Mouse (Mus musculus) myocyte (in vitro differentiated cells): Measurements from ENCODE around the gene Sult6b2.

ENCODE experiments used
- CEBPB ChIP-seq: IDR thresholded peaks from 2 replicates; pipeline ENCODE4 v1.6.1; 2011; ENCODE audit warnings: mild to moderate bottlenecking, moderate library complexity; ENCODE audit not compliant: poor library complexity, insufficient read depth, severe bottlenecking
- E2F4 ChIP-seq: IDR thresholded peaks from one replicate; pipeline ENCODE4 v1.6.1; 2011; ENCODE audit warnings: mild to moderate bottlenecking, control low read depth, moderate library complexity; ENCODE audit not compliant: insufficient read depth
- MAX ChIP-seq: IDR thresholded peaks from one replicate; pipeline ENCODE4 v1.6.1; 2011; ENCODE audit warnings: low read depth, mild to moderate bottlenecking, control low read depth
- POLR2A ChIP-seq: IDR thresholded peaks from one replicate; pipeline ENCODE4 v1.6.1; 2011; ENCODE audit warnings: low read depth, mild to moderate bottlenecking, control low read depth, moderate library complexity; ENCODE audit not compliant: insufficient read length
- REST ChIP-seq: IDR thresholded peaks from one replicate; pipeline ENCODE4 v1.6.1; 2011; ENCODE audit warnings: mild to moderate bottlenecking, control low read depth, moderate library complexity; ENCODE audit not compliant: insufficient read depth, insufficient read length
- USF1 ChIP-seq: IDR thresholded peaks from one replicate; pipeline ENCODE4 v1.6.1; 2011; ENCODE audit warnings: low read depth, mild to moderate bottlenecking, control low read depth, moderate library complexity

DNA sequence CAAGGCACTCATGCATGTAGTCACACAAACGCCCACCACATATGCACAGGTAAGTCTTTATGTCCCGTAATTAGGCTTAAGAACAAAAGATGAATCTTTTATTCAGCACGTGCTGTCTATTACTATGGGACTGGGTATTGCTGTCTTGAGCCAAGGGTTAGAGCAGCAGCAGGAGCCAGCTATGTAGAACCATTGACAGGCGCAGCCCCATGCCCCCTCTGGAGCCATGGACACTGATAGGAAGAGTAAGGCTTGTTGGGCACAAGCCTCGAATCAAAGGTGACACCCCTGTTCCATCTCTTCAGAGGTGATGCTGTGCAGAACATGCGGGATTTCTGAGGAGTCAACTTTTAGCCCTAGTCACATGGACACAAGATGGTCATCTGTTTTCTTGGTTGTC, 45.7 kb downstream of the Sult6b2 start:
- TF ChIP-seq POLR2A, result no peak
- TF ChIP-seq USF1, result no peak
- TF ChIP-seq MAX, result no peak
- TF ChIP-seq E2F4, result no peak
- TF ChIP-seq REST, result no peak
- TF ChIP-seq CEBPB, result no peak
